Mouse (Mus musculus) thymus, adult 2 months (tissue): ENCODE results near the gene Bcas3.

Experiments used
- CTCF ChIP-seq: fragments of 200-500 bp; IDR thresholded peaks from 2 replicates; pipeline ENCODE4 v1.5.1; 2012; ENCODE audit warnings: mild to moderate bottlenecking, control low read depth, low read length, moderate library complexity, borderline replicate concordance; ENCODE audit not compliant: control insufficient read depth, poor library complexity, insufficient read depth; ENCODE audit errors: extremely low read depth
- POLR2A ChIP-seq: fragments of 200-500 bp; IDR thresholded peaks from 2 replicates; pipeline ENCODE4 v1.6.1; 2012; ENCODE audit warnings: mild to moderate bottlenecking, low read length, control low read depth, moderate library complexity; ENCODE audit not compliant: control insufficient read depth, poor library complexity, insufficient read depth; ENCODE audit errors: extremely low read depth

GRCm38 (mm10) chr11:85518025-85518756 lies 165.2 kb downstream of the Bcas3 start:
- TF ChIP-seq CTCF (no peak), POLR2A (no peak)
